8 mouse cellular contexts compared by ENCODE assay signal in the genomic region with DNA sequence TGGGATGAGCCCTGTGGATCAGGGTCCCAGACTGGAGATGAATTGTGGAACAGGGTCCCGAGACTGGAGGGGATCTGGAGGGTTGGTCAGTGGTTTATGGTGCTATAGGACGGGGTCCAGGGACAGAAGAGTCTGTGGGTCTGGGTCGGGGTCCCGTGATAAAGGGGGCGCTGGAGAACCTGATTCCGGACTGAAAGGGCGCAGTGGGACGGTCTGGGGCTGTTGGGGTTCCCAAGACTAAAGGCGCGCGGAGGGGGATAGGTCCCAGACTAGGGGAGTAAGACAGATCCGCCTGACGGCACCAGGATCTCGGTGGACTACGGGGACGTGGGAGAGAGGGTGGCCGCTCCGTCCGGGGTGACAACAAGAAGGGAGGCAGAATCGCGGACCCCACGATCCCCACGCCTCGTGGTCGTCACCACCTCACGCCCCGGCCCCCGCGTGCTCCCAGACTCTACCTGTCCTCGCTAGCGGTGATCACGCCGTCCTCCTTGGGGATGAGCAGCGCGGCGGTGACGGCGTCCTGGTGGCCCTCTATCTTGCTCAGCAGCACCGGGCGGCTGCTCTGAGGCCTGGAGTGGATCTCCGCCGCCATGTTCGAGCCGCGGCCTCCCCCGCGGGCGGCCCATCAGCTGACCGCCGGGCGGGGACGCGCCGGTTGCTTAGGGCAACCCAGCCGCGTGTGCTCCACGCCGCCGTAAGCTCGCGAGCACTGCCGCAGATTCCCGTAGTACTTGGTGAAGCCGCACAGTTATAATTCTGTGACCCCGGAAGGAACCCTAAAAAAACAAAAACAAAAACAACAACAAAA. TPM values are rescaled to one million over a fixed set of nuclear protein-coding genes. Genes with fewer than 3 reads are reported as not detected.
DNase-seq lines count a peak whose midpoint lies in the region; ATAC-seq and TF ChIP-seq lines count a peak whose summit lies in the region.

No protein-coding gene starts in this region.

- intact Hi-C loops in heart, postnatal 36 days (cut with DNase I): loop anchor here (2.0 to 5.0 kb wide), 2 partner anchors 21 to 49 kb away; no protein-coding TSS in a partner anchor

- TF ChIP-seq POLR2A in olfactory bulb, adult 2 months (IDR thresholded peaks at IDR 0.05; ENCODE audit: insufficient read depth, low read depth, low read length): peak; percentile 82; the same call in 1 of the 2 replicates

- WGBS in forebrain, embryonic 16.5 days: under 1% methylated on average over 65 of the region's 65 CpGs
- 1% methylated on average over 65 of the region's 65 CpGs for WGBS in lung, embryonic 14.5 days
- WGBS in olfactory bulb, adult 2 months: under 1% methylated on average over 65 of the region's 65 CpGs

- peak overlapping the region; percentile 94 for H3K9ac ChIP-seq in forebrain, embryonic 16.5 days (replicated peaks; ENCODE audit: low read depth, low read length)
- peak overlapping the region; percentile 82 for H3K9ac ChIP-seq in lung, embryonic 14.5 days

- TF ChIP-seq CTCF in G1E (IDR thresholded peaks at IDR 0.05; ENCODE audit: low read depth, low read length): no peak
- no peak for TF ChIP-seq CTCF in layer of hippocampus, adult 2 months (conservative IDR thresholded peaks at IDR 0.05)
- TF ChIP-seq CTCF in lung, embryonic 14.5 days (IDR thresholded peaks at IDR 0.05; ENCODE audit: low read depth): no peak
- TF ChIP-seq CTCF in olfactory bulb, adult 2 months (IDR thresholded peaks at IDR 0.05; ENCODE audit: insufficient read depth, low read depth, low read length): no peak

- peak overlapping the region; percentile 95 for H3K4me3 ChIP-seq in G1E (ENCODE audit: low read depth, low read length)
- H3K4me3 ChIP-seq in forebrain, embryonic 16.5 days (replicated peaks; ENCODE audit: low read length): peak overlapping the region; percentile 89
- H3K4me3 ChIP-seq in layer of hippocampus, adult 2 months: peak overlapping the region; percentile 100
- peak overlapping the region; percentile 90 for H3K4me3 ChIP-seq in lung, embryonic 14.5 days (ENCODE audit: low read depth, low read length)
- H3K4me3 ChIP-seq in olfactory bulb, adult 2 months (ENCODE audit: insufficient read depth, low read depth, low read length): peak overlapping the region; percentile 66

- peaks cover 62% of the 10 kb centered on the region for H3K4me1 ChIP-seq in G1E (ENCODE audit: insufficient read depth, low read depth, low read length)
- peaks cover 25% of the 10 kb centered on the region for H3K4me1 ChIP-seq in forebrain, embryonic 16.5 days (replicated peaks; ENCODE audit: control insufficient read depth, insufficient read depth, low read length)
- 0 out of 2 replicates have a peak, but pooled peaks cover 4% of the 10 kb centered on the region for H3K4me1 ChIP-seq in lung, embryonic 14.5 days (ENCODE audit: insufficient read depth)
- H3K4me1 ChIP-seq in olfactory bulb, adult 2 months (ENCODE audit: control insufficient read depth, insufficient read depth, low read length): peaks cover 17% of the 10 kb centered on the region

- H3K27ac ChIP-seq in forebrain, embryonic 16.5 days (ENCODE audit: low read length): no peak overlapping the region
- H3K27ac ChIP-seq in layer of hippocampus, adult 2 months: peak overlapping the region; percentile 93
- no peak overlapping the region for H3K27ac ChIP-seq in lung, embryonic 14.5 days (ENCODE audit: low read depth)
- H3K27ac ChIP-seq in olfactory bulb, adult 2 months (ENCODE audit: insufficient read depth, low read depth, low read length): peak overlapping the region; percentile 34

- DNase-seq in G1E (ENCODE audit: low spot score): peak; percentile 97
- DNase-seq in cerebellum, adult 11-12 months: peak; percentile 83
- DNase-seq in heart, postnatal 36 days: peak; percentile 82 to 84
- peak; percentile 83 to 85 for DNase-seq in layer of hippocampus, adult 2 months (ENCODE audit: low spot score in 2 of 2)
- peak; percentile 94 for DNase-seq in lung, embryonic 14.5 days
- DNase-seq in thymus, adult 18-20 months: peak; percentile 47 to 55

- H3K9me3 ChIP-seq in G1E (replicated peaks): no peaks in the 10 kb centered on the region
- no peaks in the 10 kb centered on the region for H3K9me3 ChIP-seq in forebrain, embryonic 16.5 days (ENCODE audit: control insufficient read depth, low read length)
- H3K9me3 ChIP-seq in lung, embryonic 14.5 days (ENCODE audit: low read depth, low read length): no peaks in the 10 kb centered on the region

- peak overlapping the region; percentile 92 for H3K4me2 ChIP-seq in forebrain, embryonic 16.5 days (ENCODE audit: low read length)
- H3K4me2 ChIP-seq in lung, embryonic 14.5 days: peak overlapping the region; percentile 88

- peaks cover 16% of the 10 kb centered on the region for H3K36me3 ChIP-seq in G1E (replicated peaks)
- no peaks in the 10 kb centered on the region for H3K36me3 ChIP-seq in forebrain, embryonic 16.5 days (ENCODE audit: control insufficient read depth, insufficient read depth)
- H3K36me3 ChIP-seq in lung, embryonic 14.5 days (ENCODE audit: insufficient read depth): no peaks in the 10 kb centered on the region

- ATAC-seq in G1E (ENCODE audit: extremely low read depth, insufficient number of reproducible peaks, low FRiP score, poor library complexity, severe bottlenecking): peak; percentile 86
- ATAC-seq in forebrain, embryonic 16.5 days: peak; percentile 98
- ATAC-seq in lung, embryonic 14.5 days (ENCODE audit: insufficient read depth): peak; percentile 96

- no peaks in the 10 kb centered on the region; the same call in 1 of the 2 replicates for H3K27me3 ChIP-seq in G1E (ENCODE audit: insufficient read depth, low read length)
- no peaks in the 10 kb centered on the region for H3K27me3 ChIP-seq in forebrain, embryonic 16.5 days (replicated peaks; ENCODE audit: control insufficient read depth, insufficient read depth, low read length)
- no peaks in the 10 kb centered on the region for H3K27me3 ChIP-seq in lung, embryonic 14.5 days (ENCODE audit: insufficient read depth, low read length)

RNA-seq across cellular contexts. Expression of gene Mrpl44, which starts 14.5 kb away (rescaled TPM):
- total RNA-seq in G1E (2014; fragmentation: Nextera tagmentation): 34.1 and 38.3 TPM in 2 replicates
- total RNA-seq in G1E (2017): 74.1 and 83.5 TPM in 2 replicates
- 52.6 and 53.1 TPM in 2 replicates for polyA plus RNA-seq in G1E (2012)
- polyA plus RNA-seq in forebrain, embryonic 16.5 days (2015; fragmentation: Nextera tagmentation; extraction: Ambion mirVana): 44.3 TPM in 2 replicates
- total RNA-seq in heart, postnatal 36 days (2021): 10 to 100 TPM; 66.7 to 74.2 TPM
- total RNA-seq in layer of hippocampus, adult 2 months (2021): 10 to 100 TPM; 28.0 to 28.2 TPM
- polyA plus RNA-seq in lung, embryonic 14.5 days (2014; fragmentation: Nextera tagmentation; extraction: Ambion mirVana): 50.4 and 52.8 TPM in 2 replicates
- polyA plus RNA-seq in olfactory bulb, adult 2 months (2012; ENCODE audit: insufficient read depth, insufficient read length, low replicate concordance, missing spikeins): not detected in 2 replicates

RNA-seq across cellular contexts. Expression of gene Wdfy1, which starts 14.6 kb away (rescaled TPM):
- 29.2 and 30.7 TPM in 2 replicates for total RNA-seq in G1E (2014; fragmentation: Nextera tagmentation)
- total RNA-seq in G1E (2017): 54.2 and 57.1 TPM in 2 replicates
- polyA plus RNA-seq in G1E (2012): 76.7 and 90.1 TPM in 2 replicates
- polyA plus RNA-seq in forebrain, embryonic 16.5 days (2015; fragmentation: Nextera tagmentation; extraction: Ambion mirVana): 77.5 and 88.1 TPM in 2 replicates
- 10 to 100 TPM; 17.0 to 19.7 TPM for total RNA-seq in heart, postnatal 36 days (2021)
- 10 to 100 TPM; 38.0 to 40.2 TPM for total RNA-seq in layer of hippocampus, adult 2 months (2021)
- 39.9 and 40.2 TPM in 2 replicates for polyA plus RNA-seq in lung, embryonic 14.5 days (2014; fragmentation: Nextera tagmentation; extraction: Ambion mirVana)
- polyA plus RNA-seq in olfactory bulb, adult 2 months (2012; ENCODE audit: insufficient read depth, insufficient read length, low replicate concordance, missing spikeins): not detected in 2 replicates

Comparison
In these comparisons a context has a peak if more than half of its experiments do, and no peak if none do; other contexts are left out.
1. H3K27ac ChIP-seq: peak in layer of hippocampus, adult 2 months (single experiment) and olfactory bulb, adult 2 months (single experiment); none in forebrain, embryonic 16.5 days (single experiment) and lung, embryonic 14.5 days (single experiment).
2. RNA of gene Mrpl44, which starts 14.5 kb away (polyA plus RNA-seq): 52.6 to 53.1 TPM in G1E, 50.4 to 52.8 TPM in lung, embryonic 14.5 days and 44.3 TPM in forebrain, embryonic 16.5 days; not detected in olfactory bulb, adult 2 months; every median in the first group is over 10 times any median in the second.
3. Peak in every context shown above with its lines, with median percentiles within 50 percentile points of each other: ATAC-seq, DNase-seq and H3K4me3 ChIP-seq.